ENCODE assay signal across 25 mouse cellular contexts in genomic region chr4:141327075-141327474, GRCm38 (mm10). TPM values are rescaled to one million over a fixed set of nuclear protein-coding genes. Genes with fewer than 3 reads are reported as not detected.
DNase-seq lines count a peak whose midpoint lies in the region; ATAC-seq lines count a peak whose summit lies in the region.
"Had no signal": no experiment of that assay in that cellular context is flagged by ENCODE, and none has a peak within 500 bp of the region (broad histone marks: within the 10 kb centered on the region; RNA-seq: fewer than 3 reads in every experiment).

No protein-coding gene starts in this region.

- WGBS in heart, embryonic 13.5 days = 61% methylated on average over 4 of the region's 4 CpGs
- 72% methylated on average over 4 of the region's 4 CpGs for WGBS in heart, embryonic 11.5 days (ENCODE audit: insufficient replicate concordance)
- 48% methylated on average over 4 of the region's 4 CpGs for WGBS in embryonic facial prominence, embryonic 13.5 days
- 23% methylated on average over 4 of the region's 4 CpGs for WGBS in limb, embryonic 15.5 days

- H3K27ac ChIP-seq in heart, embryonic 13.5 days (replicated peaks) = 0 out of 2 replicates have a peak overlapping the region, but pooled peaks have one; percentile 26
- no peak overlapping the region for H3K27ac ChIP-seq in heart, embryonic 11.5 days (ENCODE audit: low read depth, low read length)
- peak overlapping the region; percentile 83 for H3K27ac ChIP-seq in embryonic facial prominence, embryonic 13.5 days
- peak overlapping the region; percentile 75 for H3K27ac ChIP-seq in limb, embryonic 15.5 days
- H3K27ac ChIP-seq: hindbrain, embryonic 14.5 days; macrophage; midbrain, embryonic 15.5 days; neural tube, embryonic 12.5 days had no signal

- no peaks in the 10 kb centered on the region for H3K9me3 ChIP-seq in heart, embryonic 13.5 days
- H3K9me3 ChIP-seq in heart, embryonic 11.5 days (replicated peaks; ENCODE audit: control insufficient read depth, low read length) = no peaks in the 10 kb centered on the region
- no peaks in the 10 kb centered on the region for H3K9me3 ChIP-seq in embryonic facial prominence, embryonic 13.5 days
- H3K9me3 ChIP-seq in limb, embryonic 15.5 days = no peaks in the 10 kb centered on the region
- H3K9me3 ChIP-seq: midbrain, embryonic 15.5 days; neural tube, embryonic 12.5 days had no signal

- peaks cover 57% of the 10 kb centered on the region for H3K36me3 ChIP-seq in heart, embryonic 13.5 days
- peaks cover 13% of the 10 kb centered on the region; the same call in 1 of the 2 replicates for H3K36me3 ChIP-seq in heart, embryonic 11.5 days (ENCODE audit: control insufficient read depth, insufficient read depth, low read length)
- H3K36me3 ChIP-seq in embryonic facial prominence, embryonic 13.5 days = peaks cover 16% of the 10 kb centered on the region; the same call in 1 of the 2 replicates
- H3K36me3 ChIP-seq in limb, embryonic 15.5 days = peaks cover 19% of the 10 kb centered on the region
- H3K36me3 ChIP-seq: midbrain, embryonic 15.5 days had no signal

- DNase-seq in forelimb bud, embryonic 11.5 days (ENCODE audit: low read depth, low spot score) = peak; percentile 43
- no peak for DNase-seq in right cerebral cortex, postnatal 4 days
- no peak for DNase-seq in thymus, postnatal 36 days
- DNase-seq: adrenal gland, adult 2 months; cerebellum, adult 11-12 months; cerebellum, postnatal 10 days; gastrocnemius, postnatal 25 days; heart, postnatal 14 days; kidney, adult 8-10 months; kidney, postnatal 10 days; layer of hippocampus, postnatal 36 days; liver, postnatal 0 days; right cerebral cortex, postnatal 14 days; spleen, adult 18-20 months had no signal

- H3K4me1 ChIP-seq in heart, embryonic 13.5 days = peaks cover 31% of the 10 kb centered on the region
- H3K4me1 ChIP-seq in heart, embryonic 11.5 days (ENCODE audit: control insufficient read depth, insufficient read depth, low read length) = peaks cover 24% of the 10 kb centered on the region
- peaks cover 50% of the 10 kb centered on the region for H3K4me1 ChIP-seq in embryonic facial prominence, embryonic 13.5 days
- H3K4me1 ChIP-seq in limb, embryonic 15.5 days = peaks cover 50% of the 10 kb centered on the region
- H3K4me1 ChIP-seq: midbrain, embryonic 15.5 days; neural tube, embryonic 12.5 days had no signal

- no peak for ATAC-seq in heart, embryonic 13.5 days (ENCODE audit: extremely low read depth, insufficient number of reproducible peaks, low FRiP score, low TSS enrichment)
- no peak for ATAC-seq in heart, embryonic 11.5 days (replicated peaks; ENCODE audit: insufficient number of reproducible peaks, low FRiP score, low TSS enrichment)
- ATAC-seq in embryonic facial prominence, embryonic 13.5 days (ENCODE audit: insufficient number of reproducible peaks, insufficient read depth, low FRiP score, low TSS enrichment, low read depth) = no peak
- ATAC-seq in limb, embryonic 15.5 days (ENCODE audit: insufficient number of reproducible peaks, low FRiP score, low TSS enrichment, low read depth) = no peak
- ATAC-seq: inflammation-experienced regulatory T-cells, adult 6 months; liver, postnatal 0 days; lung, postnatal 0 days; midbrain, embryonic 15.5 days had no signal

- 0 out of 2 replicates have a peak overlapping the region, but pooled peaks have one; percentile 9 for H3K9ac ChIP-seq in heart, embryonic 13.5 days
- H3K9ac ChIP-seq in heart, embryonic 11.5 days (ENCODE audit: low read depth, low read length) = no peak overlapping the region
- H3K9ac ChIP-seq in embryonic facial prominence, embryonic 13.5 days = peak overlapping the region; percentile 21; the same call in 1 of the 2 replicates
- no peak overlapping the region for H3K9ac ChIP-seq in limb, embryonic 15.5 days
- H3K9ac ChIP-seq: hindbrain, embryonic 14.5 days; liver, postnatal 0 days; midbrain, embryonic 15.5 days; neural tube, embryonic 12.5 days had no signal

- no peaks in the 10 kb centered on the region for H3K27me3 ChIP-seq in heart, embryonic 13.5 days (replicated peaks)
- H3K27me3 ChIP-seq in heart, embryonic 11.5 days (ENCODE audit: control insufficient read depth, insufficient read depth, low read length) = no peaks in the 10 kb centered on the region
- H3K27me3 ChIP-seq in embryonic facial prominence, embryonic 13.5 days = no peaks in the 10 kb centered on the region
- no peaks in the 10 kb centered on the region for H3K27me3 ChIP-seq in limb, embryonic 15.5 days
- H3K27me3 ChIP-seq: midbrain, embryonic 15.5 days; neural tube, embryonic 12.5 days had no signal

- H3K4me3 ChIP-seq in heart, embryonic 13.5 days = no peak overlapping the region
- H3K4me3 ChIP-seq in heart, embryonic 11.5 days (ENCODE audit: low read depth, low read length) = no peak overlapping the region
- no peak overlapping the region for H3K4me3 ChIP-seq in embryonic facial prominence, embryonic 13.5 days
- H3K4me3 ChIP-seq in limb, embryonic 15.5 days = no peak overlapping the region
- H3K4me3 ChIP-seq: midbrain, embryonic 15.5 days; neural tube, embryonic 12.5 days had no signal

- no peak overlapping the region for H3K4me2 ChIP-seq in heart, embryonic 13.5 days
- H3K4me2 ChIP-seq in heart, embryonic 11.5 days = no peak overlapping the region
- H3K4me2 ChIP-seq in embryonic facial prominence, embryonic 13.5 days = no peak overlapping the region
- no peak overlapping the region for H3K4me2 ChIP-seq in limb, embryonic 15.5 days
- H3K4me2 ChIP-seq: hindbrain, embryonic 14.5 days; liver, embryonic 11.5 days; midbrain, embryonic 15.5 days; neural tube, embryonic 12.5 days had no signal

RNA-seq across cellular contexts. Expression of gene Epha2, which starts 26.0 kb away (rescaled TPM):
- 4.0 and 4.3 TPM in 2 replicates for polyA plus RNA-seq in heart, embryonic 13.5 days (2015; fragmentation: Nextera tagmentation; extraction: Ambion mirVana)
- polyA plus RNA-seq in heart, embryonic 11.5 days (2014; fragmentation: Nextera tagmentation; extraction: Ambion mirVana) = 3.1 and 3.6 TPM in 2 replicates
- polyA plus RNA-seq in embryonic facial prominence, embryonic 13.5 days (2015; fragmentation: Nextera tagmentation; extraction: Ambion mirVana) = 2.6 and 4.0 TPM in 2 replicates
- polyA plus RNA-seq in limb, embryonic 15.5 days (2015; fragmentation: Nextera tagmentation; extraction: Ambion mirVana) = 6.2 and 6.5 TPM in 2 replicates
- polyA plus RNA-seq: inflammation-experienced regulatory T-cells, adult 6 months had no signal

RNA-seq across cellular contexts. Expression of gene Fam131c, which starts 40.9 kb away (rescaled TPM):
- polyA plus RNA-seq in heart, embryonic 13.5 days (2015; fragmentation: Nextera tagmentation; extraction: Ambion mirVana) = 1.2 TPM in 2 replicates
- 1.00 and 1.0 TPM in 2 replicates for polyA plus RNA-seq in heart, embryonic 11.5 days (2014; fragmentation: Nextera tagmentation; extraction: Ambion mirVana)
- 1.7 and 2.9 TPM in 2 replicates for polyA plus RNA-seq in embryonic facial prominence, embryonic 13.5 days (2015; fragmentation: Nextera tagmentation; extraction: Ambion mirVana)
- polyA plus RNA-seq in limb, embryonic 15.5 days (2015; fragmentation: Nextera tagmentation; extraction: Ambion mirVana) = 1.6 and 1.9 TPM in 2 replicates
- polyA plus RNA-seq: inflammation-experienced regulatory T-cells, adult 6 months; macrophage had no signal

Comparison
In these comparisons a context has a peak if more than half of its experiments do, and no peak if none do; other contexts are left out.
1. H3K9ac ChIP-seq: peak in heart, embryonic 13.5 days (single experiment) and embryonic facial prominence, embryonic 13.5 days (single experiment); none in heart, embryonic 11.5 days (single experiment) and limb, embryonic 15.5 days (single experiment).